Mouse (Mus musculus): Measurements from ENCODE around the gene Lipt1. TPM values are rescaled to one million over a fixed set of nuclear protein-coding genes. Genes with fewer than 3 reads are reported as not detected.

Gene Lipt1
- polyA plus RNA-seq, 1 experiment: 8.3 TPM

- peaks cover 20% of the 10 kb centered on the region for H3K79me2 ChIP-seq (ENCODE audit: control insufficient read depth, insufficient read depth)
- H3ac ChIP-seq (ENCODE audit: control insufficient read depth, insufficient read length): no peak overlapping the region
- H3K4me2 ChIP-seq (ENCODE audit: low read depth): no peak overlapping the region
- no peaks in the 10 kb centered on the region for H3K27me3 ChIP-seq (ENCODE audit: control insufficient read depth, insufficient read depth, insufficient read length)
- no peak overlapping the region for H3K4me3 ChIP-seq
- H3K36me3 ChIP-seq (ENCODE audit: control insufficient read depth, insufficient read depth): peaks cover 26% of the 10 kb centered on the region
- TF ChIP-seq POLR2A (IDR thresholded peaks at IDR 0.05; ENCODE audit: insufficient read length, low read depth) (no peak), CEBPB (IDR thresholded peaks at IDR 0.05; ENCODE audit: insufficient read depth, poor library complexity, severe bottlenecking) (no peak), SRF (IDR thresholded peaks at IDR 0.05; ENCODE audit: control insufficient read depth, insufficient read length, low read depth) (no peak), POLR2AphosphoS2 (IDR thresholded peaks at IDR 0.05; ENCODE audit: insufficient read length, low read depth) (no peak), REST (IDR thresholded peaks at IDR 0.05; ENCODE audit: insufficient read depth, insufficient read length) (no peak), E2F4 (IDR thresholded peaks at IDR 0.05; ENCODE audit: insufficient read depth) (no peak), MYOG (IDR thresholded peaks at IDR 0.05; ENCODE audit: control insufficient read depth in 1 of 3, insufficient read depth in 1 of 3, insufficient read length in 2 of 3, low read depth in 2 of 3) (no peak), MYOD1 (IDR thresholded peaks at IDR 0.05; ENCODE audit: control insufficient read depth in 1 of 3, insufficient read length in 2 of 3, low read depth in 2 of 3) (no peak), MAX (IDR thresholded peaks at IDR 0.05; ENCODE audit: low read depth) (no peak), TCF3 (IDR thresholded peaks at IDR 0.05; ENCODE audit: insufficient read length, low read depth) (no peak), TCF12 (IDR thresholded peaks at IDR 0.05; ENCODE audit: insufficient read depth, poor library complexity, severe bottlenecking) (no peak), USF1 (IDR thresholded peaks at IDR 0.05; ENCODE audit: low read depth) (no peak)
Measured at GRCm38 (mm10) chr1:37894606-37895005, 23.1 kb downstream of the Lipt1 start.

DNA sequence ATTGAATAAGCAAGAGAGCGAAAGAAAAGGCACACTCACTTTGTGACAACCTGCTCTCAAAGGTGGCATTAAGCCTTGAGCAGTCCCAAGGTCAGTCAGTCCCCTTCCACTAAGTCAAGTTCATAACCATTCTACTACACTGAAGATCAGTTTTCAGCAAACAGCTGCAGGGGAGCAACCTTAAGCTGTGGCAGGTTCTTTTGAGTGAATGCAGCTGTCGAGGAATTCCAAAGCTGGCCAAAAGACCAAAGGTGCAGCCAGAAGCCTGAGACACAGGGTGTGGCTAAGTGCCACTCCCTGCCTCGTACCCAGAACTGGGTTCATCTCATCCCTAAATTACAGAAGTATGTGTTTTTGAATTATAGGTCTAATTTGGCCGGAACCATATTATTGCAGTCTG, 28.3 kb downstream of the Lipt1 start:
- Histone ChIP-seq H3K4me3 (no peak overlapping the region), H3K79me2 (ENCODE audit: control insufficient read depth, insufficient read depth) (no peaks in the 10 kb centered on the region), H3K36me3 (ENCODE audit: control insufficient read depth, insufficient read depth) (peaks cover 20% of the 10 kb centered on the region), H3K27me3 (ENCODE audit: control insufficient read depth, insufficient read depth, insufficient read length) (no peaks in the 10 kb centered on the region), H3ac (ENCODE audit: control insufficient read depth, insufficient read length) (no peak overlapping the region), H3K4me2 (ENCODE audit: low read depth) (no peak overlapping the region)
- no peak for TF ChIP-seq USF1 (IDR thresholded peaks at IDR 0.05; ENCODE audit: low read depth)
- no peak for TF ChIP-seq MAX (IDR thresholded peaks at IDR 0.05; ENCODE audit: low read depth)
- TF ChIP-seq TCF3 (IDR thresholded peaks at IDR 0.05; ENCODE audit: insufficient read length, low read depth): no peak
- TF ChIP-seq REST (IDR thresholded peaks at IDR 0.05; ENCODE audit: insufficient read depth, insufficient read length): no peak
- TF ChIP-seq CEBPB (IDR thresholded peaks at IDR 0.05; ENCODE audit: insufficient read depth, poor library complexity, severe bottlenecking): no peak
- TF ChIP-seq MYOD1 (IDR thresholded peaks at IDR 0.05; ENCODE audit: control insufficient read depth in 1 of 3, insufficient read length in 2 of 3, low read depth in 2 of 3): peak in 2 of 3 experiments; percentile 28 to 51
- no peak for TF ChIP-seq POLR2AphosphoS2 (IDR thresholded peaks at IDR 0.05; ENCODE audit: insufficient read length, low read depth)
- peak; percentile 61 for TF ChIP-seq TCF12 (IDR thresholded peaks at IDR 0.05; ENCODE audit: insufficient read depth, poor library complexity, severe bottlenecking)
- TF ChIP-seq MYOG (IDR thresholded peaks at IDR 0.05; ENCODE audit: control insufficient read depth in 1 of 3, insufficient read depth in 1 of 3, insufficient read length in 2 of 3, low read depth in 2 of 3): peak in 1 of 3 experiments; percentile 78
- no peak for TF ChIP-seq SRF (IDR thresholded peaks at IDR 0.05; ENCODE audit: control insufficient read depth, insufficient read length, low read depth)
- no peak for TF ChIP-seq POLR2A (IDR thresholded peaks at IDR 0.05; ENCODE audit: insufficient read length, low read depth)
- TF ChIP-seq E2F4 (IDR thresholded peaks at IDR 0.05; ENCODE audit: insufficient read depth): no peak

DNA sequence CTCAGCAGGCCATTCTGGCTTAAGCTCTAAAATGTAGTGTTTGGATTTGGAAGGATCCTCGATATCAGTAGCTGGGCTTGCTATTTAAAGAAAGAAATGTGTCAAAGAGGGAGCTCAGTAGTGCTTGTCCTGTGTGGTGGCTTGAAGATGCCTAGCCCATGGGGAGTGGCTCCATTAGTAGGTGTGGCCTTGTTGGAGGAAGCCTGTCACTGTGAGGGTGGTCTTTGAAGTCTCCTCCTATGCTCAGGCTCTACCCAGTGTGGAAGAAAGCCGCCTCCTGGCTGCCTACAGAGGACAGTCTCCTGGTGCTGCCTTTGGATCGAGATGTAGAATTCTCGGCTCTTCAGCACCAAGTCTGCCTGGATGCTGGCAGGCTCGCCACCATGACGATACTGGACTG, 28.8 kb downstream of the Lipt1 start:
- H3K36me3 ChIP-seq (ENCODE audit: control insufficient read depth, insufficient read depth): peaks cover 20% of the 10 kb centered on the region
- no peaks in the 10 kb centered on the region for H3K27me3 ChIP-seq (ENCODE audit: control insufficient read depth, insufficient read depth, insufficient read length)
- no peak overlapping the region for H3K4me2 ChIP-seq (ENCODE audit: low read depth)
- H3K4me3 ChIP-seq: no peak overlapping the region
- no peak for TF ChIP-seq USF1 (IDR thresholded peaks at IDR 0.05; ENCODE audit: low read depth)
- no peak for TF ChIP-seq MAX (IDR thresholded peaks at IDR 0.05; ENCODE audit: low read depth)
- no peak for TF ChIP-seq MYOG (IDR thresholded peaks at IDR 0.05; ENCODE audit: control insufficient read depth in 1 of 3, insufficient read depth in 1 of 3, insufficient read length in 2 of 3, low read depth in 2 of 3)
- TF ChIP-seq SRF (IDR thresholded peaks at IDR 0.05; ENCODE audit: control insufficient read depth, insufficient read length, low read depth): no peak
- TF ChIP-seq REST (IDR thresholded peaks at IDR 0.05; ENCODE audit: insufficient read depth, insufficient read length): no peak
- no peak for TF ChIP-seq POLR2A (IDR thresholded peaks at IDR 0.05; ENCODE audit: insufficient read length, low read depth)
- TF ChIP-seq POLR2AphosphoS2 (IDR thresholded peaks at IDR 0.05; ENCODE audit: insufficient read length, low read depth): no peak
- no peak for TF ChIP-seq TCF12 (IDR thresholded peaks at IDR 0.05; ENCODE audit: insufficient read depth, poor library complexity, severe bottlenecking)
- no peak for TF ChIP-seq MYOD1 (IDR thresholded peaks at IDR 0.05; ENCODE audit: control insufficient read depth in 1 of 3, insufficient read length in 2 of 3, low read depth in 2 of 3)
- no peak for TF ChIP-seq E2F4 (IDR thresholded peaks at IDR 0.05; ENCODE audit: insufficient read depth)
- no peak for TF ChIP-seq TCF3 (IDR thresholded peaks at IDR 0.05; ENCODE audit: insufficient read length, low read depth)
- TF ChIP-seq CEBPB (IDR thresholded peaks at IDR 0.05; ENCODE audit: insufficient read depth, poor library complexity, severe bottlenecking): no peak
- no peaks in the 10 kb centered on the region for H3K79me2 ChIP-seq (ENCODE audit: control insufficient read depth, insufficient read depth)
- no peak overlapping the region for H3ac ChIP-seq (ENCODE audit: control insufficient read depth, insufficient read length)

GRCm38 (mm10) chr1:37903178-37903577, 31.6 kb downstream of the Lipt1 start:
- H3K4me3 ChIP-seq: no peak overlapping the region
- peaks cover 8% of the 10 kb centered on the region for H3K36me3 ChIP-seq (ENCODE audit: control insufficient read depth, insufficient read depth)
- peaks cover 6% of the 10 kb centered on the region for H3K27me3 ChIP-seq (ENCODE audit: control insufficient read depth, insufficient read depth, insufficient read length)
- no peak overlapping the region for H3K4me2 ChIP-seq (ENCODE audit: low read depth)
- TF ChIP-seq USF1 (IDR thresholded peaks at IDR 0.05; ENCODE audit: low read depth) (no peak), MYOD1 (IDR thresholded peaks at IDR 0.05; ENCODE audit: control insufficient read depth in 1 of 3, insufficient read length in 2 of 3, low read depth in 2 of 3) (no peak), E2F4 (IDR thresholded peaks at IDR 0.05; ENCODE audit: insufficient read depth) (no peak), SRF (IDR thresholded peaks at IDR 0.05; ENCODE audit: control insufficient read depth, insufficient read length, low read depth) (no peak), MAX (IDR thresholded peaks at IDR 0.05; ENCODE audit: low read depth) (no peak), REST (IDR thresholded peaks at IDR 0.05; ENCODE audit: insufficient read depth, insufficient read length) (no peak), CEBPB (IDR thresholded peaks at IDR 0.05; ENCODE audit: insufficient read depth, poor library complexity, severe bottlenecking) (no peak), POLR2AphosphoS2 (IDR thresholded peaks at IDR 0.05; ENCODE audit: insufficient read length, low read depth) (no peak), TCF3 (IDR thresholded peaks at IDR 0.05; ENCODE audit: insufficient read length, low read depth) (no peak), TCF12 (IDR thresholded peaks at IDR 0.05; ENCODE audit: insufficient read depth, poor library complexity, severe bottlenecking) (no peak)
- H3K79me2 ChIP-seq (ENCODE audit: control insufficient read depth, insufficient read depth): no peaks in the 10 kb centered on the region
- no peak overlapping the region for H3ac ChIP-seq (ENCODE audit: control insufficient read depth, insufficient read length)
